Mouse (Mus musculus): ENCODE data around the gene Bad. TPM values are rescaled to one million over a fixed set of nuclear protein-coding genes. Genes with fewer than 3 reads are reported as not detected.

Gene Bad
- total RNA-seq, 2 experiments from 2014 or later, result 10.8 to 14.4 TPM

GRCm38 (mm10) chr19:6968491-6969271 lies 27.0 kb downstream of the Bad start:
- intact Hi-C loops (cut with DNase I), result loop anchor here (2.0 kb wide), 2 partner anchors 16 to 44 kb away; partner anchors contain the start of gene Catsperz
- no peak for TF ChIP-seq CTCF (IDR thresholded peaks at IDR 0.05)
- no peak for DNase-seq
- H3K27ac ChIP-seq, result peak overlapping the region; percentile 93
- H3K4me3 ChIP-seq, result peak overlapping the region; percentile 98

DNA sequence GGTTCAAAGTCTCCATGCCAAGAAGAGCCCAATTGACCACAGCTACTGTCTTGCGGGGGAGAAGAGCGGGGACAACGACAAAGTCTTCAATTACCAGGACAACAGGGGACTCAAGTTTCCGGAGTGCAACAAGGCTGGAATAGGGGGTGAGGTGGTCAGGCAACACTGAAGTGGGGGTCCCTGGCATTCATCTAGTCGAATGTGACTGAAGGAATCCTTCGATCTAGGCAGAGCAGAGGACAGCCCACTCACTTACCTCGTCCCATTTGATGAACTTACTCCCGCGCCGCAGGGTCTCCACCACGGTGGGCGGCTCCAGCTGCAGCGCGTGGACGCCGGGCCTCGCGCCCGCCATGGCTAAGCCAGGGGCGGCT lies 27.6 kb downstream of the Bad start:
- TF ChIP-seq CTCF (IDR thresholded peaks at IDR 0.05), result no peak
- peak overlapping the region; percentile 93 for H3K27ac ChIP-seq
- intact Hi-C loops (cut with DNase I), result loop anchor here (2.0 kb wide), 2 partner anchors 16 to 44 kb away; partner anchors contain the start of gene Catsperz
- DNase-seq, result no peak
- peak overlapping the region; percentile 98 for H3K4me3 ChIP-seq

GRCm38 (mm10) chr19:6969665-6970381 lies 28.2 kb downstream of the Bad start:
- intact Hi-C loops (cut with DNase I), result loop anchor here (2.0 kb wide), 2 partner anchors 17 to 45 kb away; partner anchors contain the start of gene Catsperz
- DNase-seq, result peak; percentile 91
- TF ChIP-seq CTCF (IDR thresholded peaks at IDR 0.05), result peak; percentile 88
- H3K4me3 ChIP-seq, result peak overlapping the region; percentile 98
- peak overlapping the region; percentile 93 for H3K27ac ChIP-seq

- no peak for TF ChIP-seq CTCF (IDR thresholded peaks at IDR 0.05)
- DNase-seq, result no peak
- intact Hi-C loops (cut with DNase I), result no loop called here
- H3K27ac ChIP-seq, result peak overlapping the region; percentile 13; the same call in 1 of the 2 replicates
- no peak overlapping the region for H3K4me3 ChIP-seq
These were observed 28.9 kb downstream of the Bad start for GRCm38 (mm10) chr19:6970460-6971085.

DNA sequence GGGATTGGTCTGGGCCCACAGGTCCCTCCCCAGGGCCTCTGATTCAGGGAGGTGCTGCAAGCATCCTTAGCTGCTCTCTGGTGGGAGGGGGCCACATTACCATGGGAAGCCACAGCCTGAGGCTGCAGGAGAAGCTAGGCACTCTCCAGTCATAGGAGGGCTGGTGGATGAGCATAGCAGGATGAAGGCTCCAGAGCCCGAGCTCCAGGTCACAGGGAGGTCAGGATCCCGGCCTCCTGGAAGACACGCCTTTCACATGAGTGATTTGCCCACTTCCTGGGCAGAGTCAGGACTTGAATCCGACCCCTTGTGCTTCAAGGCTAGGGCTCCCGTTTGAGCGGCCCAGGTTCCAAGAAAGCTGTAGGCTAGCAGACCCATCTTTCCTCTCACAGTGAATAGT lies 30.0 kb downstream of the Bad start:
- no peak for TF ChIP-seq CTCF (IDR thresholded peaks at IDR 0.05)
- no peak for DNase-seq
- intact Hi-C loops (cut with DNase I), result no loop called here
- Histone ChIP-seq H3K27ac (0 out of 2 replicates have a peak overlapping the region, but pooled peaks have one; percentile 31), H3K4me3 (no peak overlapping the region)

DNA sequence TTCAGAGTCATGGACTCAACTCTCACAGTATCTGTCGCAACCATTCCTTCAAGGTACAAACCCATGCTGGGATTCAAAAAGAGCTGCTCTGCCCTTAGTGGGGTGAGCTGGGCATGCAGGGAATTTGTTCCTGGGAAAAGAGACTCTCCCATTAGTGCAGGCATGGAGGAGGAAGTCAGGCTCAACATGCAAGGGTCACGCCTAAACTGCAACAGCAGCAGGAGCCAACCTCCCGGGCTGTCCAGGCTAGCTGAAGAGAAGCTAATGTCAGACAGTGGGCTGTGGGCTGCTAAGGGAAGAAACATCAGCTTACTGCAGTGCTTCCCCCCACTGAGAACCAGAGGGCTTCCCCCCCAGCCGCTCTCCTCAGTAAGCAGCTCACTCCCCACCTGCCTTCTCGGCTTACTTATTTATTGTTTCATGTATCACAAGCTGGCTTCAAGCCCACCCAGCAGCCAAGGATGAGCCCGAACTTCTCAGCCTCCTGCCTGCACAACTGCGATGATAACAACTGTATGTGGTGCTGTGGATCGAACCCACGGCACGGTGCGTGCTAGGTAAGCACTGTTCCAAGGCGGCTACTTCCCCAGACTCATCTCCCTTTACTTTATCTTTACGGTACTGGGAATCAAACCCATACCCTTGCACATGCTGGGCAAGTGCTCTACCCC lies 30.7 kb downstream of the Bad start:
- Histone ChIP-seq H3K4me3 (no peak overlapping the region), H3K27ac (no peak overlapping the region)
- TF ChIP-seq CTCF (IDR thresholded peaks at IDR 0.05), result no peak
- intact Hi-C loops (cut with DNase I), result no loop called here
- no peak for DNase-seq

DNA sequence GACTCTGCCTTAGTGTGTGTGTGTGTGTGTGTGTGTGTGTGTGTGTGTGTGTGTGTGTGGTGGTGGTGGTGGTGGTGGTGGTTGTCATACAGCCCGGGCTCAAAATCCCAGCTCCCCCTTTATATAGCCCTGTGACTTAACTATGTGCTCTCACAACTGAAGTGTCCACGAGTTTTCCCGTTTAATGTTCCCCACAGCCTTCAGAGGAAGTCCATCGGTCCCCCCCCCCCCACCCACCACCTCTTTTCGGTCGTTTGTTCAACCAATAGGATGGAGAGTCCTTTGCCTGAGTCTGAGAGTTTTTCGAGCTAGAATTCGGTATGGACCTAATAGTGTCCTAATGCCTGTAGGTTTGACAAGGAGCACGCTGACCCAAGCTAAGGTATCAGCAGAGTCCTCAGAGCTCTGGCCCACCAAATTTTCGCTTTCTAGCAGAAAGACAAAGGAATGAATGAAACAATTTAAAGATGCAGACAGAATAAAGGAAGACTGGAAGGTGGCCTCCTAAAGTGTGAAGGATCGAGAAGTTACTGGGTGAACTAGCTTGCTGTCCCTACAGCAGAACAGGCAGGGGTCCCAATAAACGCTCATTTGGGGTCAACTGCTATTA lies 32.0 kb downstream of the Bad start:
- TF ChIP-seq CTCF (IDR thresholded peaks at IDR 0.05), result no peak
- DNase-seq, result no peak
- H3K27ac ChIP-seq, result peak overlapping the region; percentile 100
- intact Hi-C loops (cut with DNase I), result no loop called here
- peak overlapping the region; percentile 95 for H3K4me3 ChIP-seq

DNA sequence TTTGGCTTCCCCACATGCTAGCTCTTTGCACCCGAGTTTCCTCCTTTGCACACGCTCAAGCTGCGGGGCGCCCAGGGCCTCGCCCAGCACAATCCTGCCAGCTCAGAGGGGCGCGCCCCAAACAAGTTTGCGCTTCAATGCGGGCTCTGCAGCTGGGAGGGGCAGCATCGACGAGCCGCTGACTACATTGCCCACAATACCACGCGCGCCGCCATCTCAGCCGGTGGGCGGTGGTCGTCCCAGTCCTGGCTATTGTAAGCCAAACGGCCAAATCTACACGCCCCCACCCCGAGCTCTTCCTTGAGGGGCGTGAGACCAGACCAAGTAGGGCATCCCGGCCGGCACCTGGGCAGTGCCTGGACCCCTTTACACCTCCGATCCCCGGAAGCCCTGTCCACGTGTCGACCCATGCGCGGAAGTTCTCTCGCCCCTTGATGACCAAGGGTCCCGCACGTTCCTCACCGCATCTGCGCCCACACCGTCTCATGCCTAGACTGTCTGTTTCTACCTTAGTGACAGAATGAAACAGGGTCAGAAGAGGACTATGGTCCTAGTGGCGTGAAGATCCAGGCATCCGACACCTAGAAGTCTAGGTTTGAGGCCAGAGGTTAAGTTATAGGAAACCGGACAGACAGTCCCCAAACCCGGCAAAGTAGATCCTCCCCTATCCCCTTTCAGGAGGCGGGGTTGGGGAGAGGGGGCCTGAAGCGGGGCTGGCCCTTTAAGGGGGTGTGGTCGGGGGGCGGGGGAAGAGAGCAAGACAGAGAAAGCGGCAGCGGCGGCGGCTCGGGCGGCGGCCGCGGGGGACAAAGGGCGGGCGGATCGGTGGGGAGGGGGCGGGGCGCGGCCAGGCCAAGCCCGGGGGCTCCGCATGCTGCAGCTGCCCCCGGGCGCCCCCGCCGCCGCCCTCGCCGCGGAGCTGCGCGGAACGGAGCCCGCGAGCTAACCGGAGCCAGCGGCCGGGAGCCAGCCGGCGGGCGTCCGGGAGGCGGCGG lies 32.8 kb downstream of the Bad start, which contains the start of gene Ppp1r14b:
Gene Ppp1r14b, plus strand, starts transcription at position 758 of the 995 bp plus-strand sequence.
- no peak for TF ChIP-seq CTCF (IDR thresholded peaks at IDR 0.05)
- H3K4me3 ChIP-seq, result peak within 1 kb of the TSS; percentile 95
- peak within 1 kb of the TSS; percentile 100 for H3K27ac ChIP-seq
- intact Hi-C loops (cut with DNase I), result no loop called here
- DNase-seq, result peak; percentile 92

DNA sequence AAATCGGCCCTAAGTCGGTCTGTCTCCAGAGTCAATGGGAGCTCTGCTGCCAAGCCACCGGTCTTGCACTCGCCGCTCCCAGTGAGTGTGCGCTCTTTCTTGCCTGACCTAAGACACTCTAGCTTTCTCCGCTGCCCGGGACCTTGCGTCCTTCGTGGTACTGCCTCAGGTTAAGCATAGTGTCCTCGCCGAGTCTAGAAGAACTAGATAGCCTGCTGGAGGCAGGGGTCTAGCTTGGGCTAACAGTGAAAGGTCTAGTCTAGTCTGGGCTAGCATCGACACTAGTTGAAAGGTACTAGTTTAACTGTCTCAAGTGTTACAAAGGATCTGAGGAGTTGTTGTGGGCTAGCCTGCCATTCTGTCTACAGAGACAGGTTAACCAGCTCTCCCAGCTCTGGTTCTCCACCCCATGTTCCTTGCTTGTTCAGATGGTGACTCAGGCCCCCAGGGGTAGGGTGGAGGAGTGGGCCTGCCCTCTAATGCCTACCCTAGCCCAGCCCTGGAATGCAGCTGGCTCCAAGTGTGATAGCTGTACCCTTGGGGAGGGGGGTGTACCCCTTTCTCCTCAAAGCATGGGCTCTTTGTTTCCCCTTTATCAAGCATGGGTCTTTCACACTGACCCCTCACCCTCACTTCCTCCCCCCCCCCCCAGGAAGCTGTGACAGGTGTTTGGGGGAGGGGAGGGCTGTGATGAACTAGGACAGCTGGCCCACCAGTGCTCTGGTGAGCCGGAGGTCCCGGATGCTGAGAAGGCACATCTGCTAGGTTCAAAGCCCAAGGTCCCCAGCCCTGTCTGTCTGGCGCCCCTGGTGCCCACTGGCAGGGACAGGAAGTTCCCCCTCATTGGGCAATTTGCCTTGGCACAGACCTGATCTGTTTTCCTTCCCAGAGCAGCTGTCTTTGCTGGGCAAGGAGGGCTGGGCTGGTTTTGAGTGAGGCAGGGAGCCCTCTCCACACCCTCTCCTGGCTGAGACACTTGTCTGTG lies 34.2 kb downstream of the Bad start, which contains the start of gene Plcb3:
Gene Plcb3, minus strand, starts transcription at position 934 of the 985 bp plus-strand sequence.
- H3K27ac ChIP-seq, result peak within 1 kb of the TSS; percentile 100
- DNase-seq, result peak; percentile 89
- intact Hi-C loops (cut with DNase I), result no loop called here
- H3K4me3 ChIP-seq, result peak within 1 kb of the TSS; percentile 95
- TF ChIP-seq CTCF (IDR thresholded peaks at IDR 0.05), result peak; percentile 24; the same call in 1 of the 2 replicates
